Mouse (Mus musculus) sigmoid colon, adult 10 weeks (tissue): ENCODE measurements around the gene Gm21293. TPM values are rescaled to one million over a fixed set of nuclear protein-coding genes. Genes with fewer than 3 reads are reported as not detected.

ENCODE experiments used
- polyA plus RNA-seq: library from polyadenylated mRNA; stranded (reverse); fragments of 350-450 nt; fragmentation: Illumina TruSeq; extraction: RNeasy Lipid Tissue Mini Kit (QIAGEN cat#74804); gene quantifications from one replicate; pipeline ENCODE4 v1.2.3, GENCODE M21; 2014; ENCODE audit warnings: low read depth, low replicate concordance

The Gm21293 gene
- not detected for polyA plus RNA-seq

GRCm38 (mm10) chr10:104142687-104143086, at the start of gene Gm21293:
Gene Gm21293 (plus strand): TSS chr10:104142987.

GRCm38 (mm10) chr10:104151197-104151596, 8.4 kb downstream of the Gm21293 start, which contains the start of gene Gm6763:
Gene Gm6763 (plus strand): TSS chr10:104151497.

GRCm38 (mm10) chr10:104159706-104160105, 16.9 kb downstream of the Gm21293 start, which contains the start of gene Gm8764:
Gene Gm8764 (plus strand): TSS chr10:104160006.

GRCm38 (mm10) chr10:104168215-104168614, 25.4 kb downstream of the Gm21293 start, which contains the start of gene Gm21304:
Gene Gm21304 (plus strand): TSS chr10:104168515.

GRCm38 (mm10) chr10:104176724-104177123, 33.9 kb downstream of the Gm21293 start, which contains the start of gene Gm21312:
Gene Gm21312 (plus strand): TSS chr10:104177024.

GRCm38 (mm10) chr10:104185233-104185632, 42.4 kb downstream of the Gm21293 start, which contains the start of gene Gm20765:
Gene Gm20765 (plus strand): TSS chr10:104185533.

GRCm38 (mm10) chr10:104193742-104194141, 51.0 kb downstream of the Gm21293 start, which contains the start of gene Gm4340:
Gene Gm4340 (plus strand): TSS chr10:104194042.

Other genes starting within 250 kb of the Gm21293 start
- gene Gm6763, start 8.5 kb downstream of the Gm21293 start, polyA plus RNA-seq = not detected
- gene Gm8764, start 17.0 kb downstream of the Gm21293 start, polyA plus RNA-seq = not detected
- gene Gm21304, start 25.5 kb downstream of the Gm21293 start, polyA plus RNA-seq = not detected
- not detected for gene Gm21312, start 34.0 kb downstream of the Gm21293 start, polyA plus RNA-seq
- not detected for gene Gm20765, start 42.5 kb downstream of the Gm21293 start, polyA plus RNA-seq
- not detected for gene Gm4340, start 51.1 kb downstream of the Gm21293 start, polyA plus RNA-seq